Mouse (Mus musculus) lung, postnatal 10 days (tissue): ENCODE data around the gene Maml3.

ENCODE experiments used
- DNase-seq: peaks from one replicate; pipeline ENCODE4 v3.0.0; 2021

The Maml3 gene

GRCm38 (mm10) chr3:51697931-51698330, 406.9 kb downstream of the Maml3 start:
- no peak for DNase-seq

GRCm38 (mm10) chr3:51695713-51696112, 409.2 kb downstream of the Maml3 start:
- no peak for DNase-seq

GRCm38 (mm10) chr3:51694576-51694975, 410.3 kb downstream of the Maml3 start:
- DNase-seq: no peak

GRCm38 (mm10) chr3:51693196-51693595, 411.7 kb downstream of the Maml3 start:
- no peak for DNase-seq

GRCm38 (mm10) chr3:51688725-51689124, 416.2 kb downstream of the Maml3 start:
- DNase-seq: no peak

GRCm38 (mm10) chr3:51686791-51687190, 418.1 kb downstream of the Maml3 start:
- no peak for DNase-seq

- no peak for DNase-seq
Measured at GRCm38 (mm10) chr3:51686316-51686715, 418.6 kb downstream of the Maml3 start.

- no peak for DNase-seq
Measured at GRCm38 (mm10) chr3:51685539-51685938, 419.3 kb downstream of the Maml3 start.

- DNase-seq: no peak
Measured at GRCm38 (mm10) chr3:51674963-51675362, 429.9 kb downstream of the Maml3 start.

GRCm38 (mm10) chr3:51673408-51674086, 431.3 kb downstream of the Maml3 start:
- peak; percentile 83 for DNase-seq

GRCm38 (mm10) chr3:51672631-51673030, 432.2 kb downstream of the Maml3 start:
- DNase-seq: no peak

GRCm38 (mm10) chr3:51671071-51671469, 433.8 kb downstream of the Maml3 start:
- DNase-seq: no peak

- DNase-seq: no peak
Measured at GRCm38 (mm10) chr3:51670414-51671070, 434.3 kb downstream of the Maml3 start.

- no peak for DNase-seq
Measured at GRCm38 (mm10) chr3:51668607-51669006, 436.3 kb downstream of the Maml3 start.

- no peak for DNase-seq
Measured at GRCm38 (mm10) chr3:51662557-51662956, 442.3 kb downstream of the Maml3 start.

GRCm38 (mm10) chr3:51661880-51662550, 442.9 kb downstream of the Maml3 start:
- no peak for DNase-seq

GRCm38 (mm10) chr3:51661376-51661775, 443.5 kb downstream of the Maml3 start:
- no peak for DNase-seq

GRCm38 (mm10) chr3:51660821-51661276, 444.0 kb downstream of the Maml3 start:
- DNase-seq: peak; percentile 33

GRCm38 (mm10) chr3:51660060-51660459, 444.8 kb downstream of the Maml3 start, which contains the start of gene Mgst2:
Gene Mgst2, plus strand, starts transcription at chr3:51660360.
- DNase-seq: no peak

- DNase-seq: no peak
Measured at GRCm38 (mm10) chr3:51659415-51659814, 445.5 kb downstream of the Maml3 start.

- no peak for DNase-seq
Measured at GRCm38 (mm10) chr3:51654303-51655055, 450.4 kb downstream of the Maml3 start.

GRCm38 (mm10) chr3:51652701-51653100, 452.2 kb downstream of the Maml3 start:
- peak; percentile 63 for DNase-seq

GRCm38 (mm10) chr3:51652292-51652691, 452.6 kb downstream of the Maml3 start:
- peak; percentile 90 for DNase-seq
